Mouse (Mus musculus) lung, embryonic 15.5 days (tissue): Measurements from ENCODE around the gene Tbata. TPM values are rescaled to one million over a fixed set of nuclear protein-coding genes. Genes with fewer than 3 reads are reported as not detected.

ENCODE experiments used
- microRNA-seq: library from miRNA; unstranded; fragments of <30 nt; microRNA quantifications from one replicate; pipeline ENCODE4, GENCODE M21; 2016
- polyA plus RNA-seq: library from polyadenylated mRNA; unstranded; fragments of >200 nt; fragmentation: Nextera tagmentation; extraction: Ambion mirVana; gene quantifications from 2 replicates; pipeline ENCODE4 v1.2.1, GENCODE M21; 2015

Tbata gene
- polyA plus RNA-seq, 1 experiment from 2014 or later: 17.0 TPM

Small RNA genes lying within 50 kb of the gene (microRNA-seq; reads per million reads assigned to microRNA genes)
- not detected for gene Gm44308

Other genes starting within 250 kb of the Tbata start
- 70.4 and 73.5 TPM in 2 replicates for gene Pcbd1, start 82.6 kb upstream of the Tbata start, polyA plus RNA-seq
- gene Sgpl1, start 24.3 kb upstream of the Tbata start, polyA plus RNA-seq: 59.6 and 62.7 TPM in 2 replicates
- gene Adamts14, start 101.5 kb downstream of the Tbata start, polyA plus RNA-seq: 1.6 and 1.9 TPM in 2 replicates
- gene Prf1, start 125.9 kb downstream of the Tbata start, polyA plus RNA-seq: 0.18 TPM in 1 of 2 replicates, not detected in the other
- 47.5 and 48.1 TPM in 2 replicates for gene Pald1, start 211.6 kb downstream of the Tbata start, polyA plus RNA-seq
- gene Nodal, start 246.0 kb downstream of the Tbata start, polyA plus RNA-seq: 0.09 TPM in 1 of 2 replicates, not detected in the other